Mouse (Mus musculus): ENCODE results near the gene Irf6.

Irf6 gene

GRCm38 (mm10) chr1:193200640-193201382 is 47.9 kb downstream of the Irf6 start:
- DNase-seq (ENCODE audit: low read depth, low spot score): no peak

GRCm38 (mm10) chr1:193201383-193201778 is 48.5 kb downstream of the Irf6 start, which contains the start of gene Traf3ip3:
Gene Traf3ip3, minus strand, starts transcription at chr1:193201703.
- DNase-seq (ENCODE audit: low read depth, low spot score): no peak

- no peak for DNase-seq (ENCODE audit: low read depth, low spot score)
Measured at GRCm38 (mm10) chr1:193203821-193204220, 50.9 kb downstream of the Irf6 start.

GRCm38 (mm10) chr1:193205431-193205830 is 52.5 kb downstream of the Irf6 start:
- no peak for DNase-seq (ENCODE audit: low read depth, low spot score)

DNA sequence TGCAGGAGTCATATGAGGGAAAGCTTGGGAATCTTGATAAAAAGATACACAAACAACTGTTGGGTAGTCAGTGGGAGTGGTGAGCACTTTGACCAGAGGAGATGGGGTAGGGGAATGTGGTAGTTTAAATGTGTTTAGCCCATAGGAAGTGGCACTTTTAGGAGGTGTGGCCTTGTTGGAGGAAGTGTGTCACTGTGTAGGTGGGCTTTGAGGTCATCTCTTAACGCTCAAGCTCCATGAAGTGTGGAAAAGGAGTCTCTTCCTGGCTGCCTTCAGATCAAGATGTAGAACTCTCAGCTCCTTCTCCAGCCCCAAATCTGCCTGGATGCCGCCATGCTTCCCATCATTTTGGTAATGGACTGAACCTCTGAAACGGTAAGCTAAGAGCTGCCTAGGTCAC is 54.6 kb downstream of the Irf6 start, which contains the start of gene Lamb3:
Lamb3 (plus strand) TSS at position 197 of the 400 bp plus-strand sequence.
- no peak for DNase-seq (ENCODE audit: low read depth, low spot score)

GRCm38 (mm10) chr1:193208178-193208577 is 55.3 kb downstream of the Irf6 start:
- no peak for DNase-seq (ENCODE audit: low read depth, low spot score)

DNA sequence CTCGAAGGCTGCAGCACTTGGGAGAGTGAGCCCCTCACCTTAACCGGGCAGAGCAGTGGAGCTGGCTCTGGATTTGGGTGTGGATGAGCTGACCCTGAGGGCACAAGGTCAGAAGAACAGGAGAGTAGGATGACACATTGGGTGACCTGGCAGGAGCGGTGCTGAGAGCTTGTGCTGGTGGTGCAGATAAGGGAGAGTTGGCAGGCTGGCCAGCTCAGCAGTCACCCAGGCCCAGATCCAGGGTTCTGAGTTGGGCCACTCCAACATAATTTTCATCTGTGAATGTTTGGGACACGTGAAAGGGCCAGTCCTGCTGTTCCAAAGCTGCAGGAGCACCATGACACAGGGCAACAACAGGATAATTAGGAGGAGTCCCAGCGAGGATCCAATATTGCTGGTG is 58.5 kb downstream of the Irf6 start:
- DNase-seq (ENCODE audit: low read depth, low spot score): no peak

DNA sequence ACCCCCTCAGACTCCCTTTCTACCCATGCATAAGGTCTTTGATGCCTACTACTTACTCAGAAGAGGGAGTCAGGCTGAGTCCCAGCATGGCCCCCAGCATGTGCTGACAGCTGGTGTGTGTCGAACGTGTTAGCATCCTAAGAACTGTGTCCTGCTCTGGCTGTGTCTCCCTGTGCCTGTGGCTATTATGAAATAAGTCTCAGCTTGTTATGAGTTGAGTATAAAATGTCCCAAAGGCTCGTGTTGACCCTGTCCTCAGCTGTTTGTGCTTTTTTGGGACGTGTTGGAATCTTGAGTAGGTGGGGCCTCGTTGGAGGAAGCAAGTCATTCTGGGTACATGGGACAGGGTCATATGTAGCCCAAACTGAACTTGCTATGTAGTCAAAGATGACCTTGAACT is 61.1 kb downstream of the Irf6 start:
- DNase-seq (ENCODE audit: low read depth, low spot score): no peak

DNA sequence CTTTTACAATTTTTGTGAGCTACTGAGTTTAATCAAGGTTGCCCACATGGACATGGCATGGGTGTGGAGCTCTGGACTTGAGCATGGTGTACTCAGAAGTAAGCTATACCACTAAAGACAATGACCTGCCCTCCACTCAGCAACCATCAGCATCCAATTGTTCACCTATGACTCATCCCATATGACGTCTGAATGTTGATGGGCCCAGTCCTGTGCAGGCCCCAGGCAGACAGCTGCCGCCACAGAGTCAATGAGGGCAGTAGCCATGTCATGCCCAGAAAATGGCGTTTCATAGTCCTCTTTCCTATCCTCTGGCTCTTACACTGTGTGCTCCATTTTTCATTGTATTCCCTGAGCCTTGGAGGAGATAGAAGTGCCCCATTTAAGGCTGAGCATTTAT is 63.1 kb downstream of the Irf6 start:
- no peak for DNase-seq (ENCODE audit: low read depth, low spot score)

GRCm38 (mm10) chr1:193220408-193220807 is 67.5 kb downstream of the Irf6 start:
- no peak for DNase-seq (ENCODE audit: low read depth, low spot score)
